Comparison of ENCODE assay signal across 12 mouse cellular contexts in the genomic region with DNA sequence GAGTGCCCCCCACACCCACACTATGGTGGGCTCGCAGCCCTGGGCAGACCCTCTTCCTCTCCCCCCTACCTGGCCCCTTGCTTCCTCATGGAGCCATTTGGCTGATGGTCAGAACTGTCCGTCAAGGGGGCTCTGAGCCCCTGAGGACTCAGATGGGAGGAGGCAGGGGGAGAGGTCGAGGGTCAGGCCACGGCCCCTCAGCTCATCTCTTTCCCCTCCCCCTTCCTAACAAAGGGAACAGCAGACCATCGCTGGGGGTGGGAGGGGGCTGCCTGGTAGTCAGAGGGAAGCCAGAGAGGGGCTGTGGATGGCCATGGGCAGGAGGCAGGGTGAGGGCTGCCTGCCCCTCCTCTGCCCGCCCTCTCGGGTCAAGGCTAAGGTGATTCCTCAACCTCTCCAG. TPM values are rescaled to one million over a fixed set of nuclear protein-coding genes. Genes with fewer than 3 reads are reported as not detected.
A peak's percentile ranks its signal among the peaks of the same experiment; 100 is the strongest.
DNase-seq lines count a peak whose midpoint lies in the region; ATAC-seq lines count a peak whose summit lies in the region.
"Had no signal": no experiment of that assay in that cellular context is flagged by ENCODE, and none has a peak within 500 bp of the region (broad histone marks: within the 10 kb centered on the region; RNA-seq: fewer than 3 reads in every experiment).

No protein-coding gene starts in this region.

- no peak for ATAC-seq in intestine, embryonic 14.5 days (replicated peaks; ENCODE audit: low FRiP score, low TSS enrichment, low read depth)
- no peak for ATAC-seq in intestine, embryonic 16.5 days
- no peak; the same call in 1 of the 2 replicates for ATAC-seq in forebrain, embryonic 13.5 days
- ATAC-seq in limb, embryonic 12.5 days (ENCODE audit: insufficient number of reproducible peaks, insufficient read depth, low FRiP score, low TSS enrichment, low read depth) = no peak
- ATAC-seq in neural tube, embryonic 13.5 days (ENCODE audit: low read depth) = peak; percentile 13; the same call in 1 of the 2 replicates
- ATAC-seq: Patski had no signal

- H3K27me3 ChIP-seq in intestine, embryonic 14.5 days (replicated peaks; ENCODE audit: control insufficient read depth, insufficient read depth, low read length) = 0 out of 2 replicates have a peak, but pooled peaks cover 6% of the 10 kb centered on the region
- H3K27me3 ChIP-seq in intestine, embryonic 16.5 days (replicated peaks; ENCODE audit: control insufficient read depth, insufficient read depth, low read length) = peaks cover 5% of the 10 kb centered on the region
- H3K27me3 ChIP-seq in forebrain, embryonic 13.5 days = peaks cover 4% of the 10 kb centered on the region; the same call in 1 of the 2 replicates
- H3K27me3 ChIP-seq in limb, embryonic 12.5 days = peaks cover 44% of the 10 kb centered on the region
- no peaks in the 10 kb centered on the region for H3K27me3 ChIP-seq in neural tube, embryonic 13.5 days

- H3K9ac ChIP-seq in intestine, embryonic 14.5 days (ENCODE audit: low read length) = no peak overlapping the region; the same call in 1 of the 2 replicates
- no peak overlapping the region for H3K9ac ChIP-seq in intestine, embryonic 16.5 days (ENCODE audit: low read depth, low read length)
- peak overlapping the region; percentile 56 for H3K9ac ChIP-seq in forebrain, embryonic 13.5 days
- peak overlapping the region; percentile 47 for H3K9ac ChIP-seq in limb, embryonic 12.5 days (replicated peaks)
- H3K9ac ChIP-seq in neural tube, embryonic 13.5 days = peak overlapping the region; percentile 74

- H3K4me1 ChIP-seq in intestine, embryonic 14.5 days (replicated peaks; ENCODE audit: control insufficient read depth, insufficient read depth, low read length) = peaks cover 36% of the 10 kb centered on the region
- peaks cover 41% of the 10 kb centered on the region for H3K4me1 ChIP-seq in intestine, embryonic 16.5 days (ENCODE audit: control insufficient read depth, insufficient read depth, low read length)
- H3K4me1 ChIP-seq in forebrain, embryonic 13.5 days = peaks cover 65% of the 10 kb centered on the region
- peaks cover 67% of the 10 kb centered on the region for H3K4me1 ChIP-seq in limb, embryonic 12.5 days (replicated peaks)
- peaks cover 67% of the 10 kb centered on the region for H3K4me1 ChIP-seq in neural tube, embryonic 13.5 days (replicated peaks)

- DNase-seq in intestine, embryonic 14.5 days (ENCODE audit: low spot score) = no peak
- DNase-seq in urinary bladder, adult 18-20 months (ENCODE audit: low spot score in 2 of 2) = no peak
- no peak for DNase-seq in left cerebral cortex, postnatal 36 days (ENCODE audit: low spot score in 2 of 2)
- DNase-seq in testis, postnatal 14 days (ENCODE audit: low spot score) = no peak
- DNase-seq: adrenal gland, postnatal 25 days; cerebellum, adult 9-10 months; kidney, postnatal 14 days had no signal

- peak overlapping the region; percentile 22 for H3K4me2 ChIP-seq in intestine, embryonic 14.5 days (ENCODE audit: low read length)
- H3K4me2 ChIP-seq in intestine, embryonic 16.5 days (ENCODE audit: low read depth, low read length) = no peak overlapping the region
- H3K4me2 ChIP-seq in forebrain, embryonic 13.5 days = peak overlapping the region; percentile 46
- peak overlapping the region; percentile 54 for H3K4me2 ChIP-seq in limb, embryonic 12.5 days
- H3K4me2 ChIP-seq in neural tube, embryonic 13.5 days = peak overlapping the region; percentile 47

- H3K36me3 ChIP-seq in intestine, embryonic 14.5 days (ENCODE audit: control insufficient read depth, insufficient read depth, low read length) = no peaks in the 10 kb centered on the region
- no peaks in the 10 kb centered on the region for H3K36me3 ChIP-seq in intestine, embryonic 16.5 days (ENCODE audit: control insufficient read depth, insufficient read depth, low read length)
- H3K36me3 ChIP-seq in forebrain, embryonic 13.5 days (ENCODE audit: poor library complexity, severe bottlenecking) = no peaks in the 10 kb centered on the region
- H3K36me3 ChIP-seq in limb, embryonic 12.5 days = no peaks in the 10 kb centered on the region
- H3K36me3 ChIP-seq in neural tube, embryonic 13.5 days = no peaks in the 10 kb centered on the region; the same call in 1 of the 2 replicates

- intact Hi-C loops in left cerebral cortex, postnatal 36 days (cut with DNase I) = no loop called here

- H3K9me3 ChIP-seq in intestine, embryonic 14.5 days (ENCODE audit: control insufficient read depth, low read length) = no peaks in the 10 kb centered on the region
- no peaks in the 10 kb centered on the region for H3K9me3 ChIP-seq in intestine, embryonic 16.5 days (ENCODE audit: control insufficient read depth, low read length)
- H3K9me3 ChIP-seq in forebrain, embryonic 13.5 days (replicated peaks) = no peaks in the 10 kb centered on the region
- no peaks in the 10 kb centered on the region for H3K9me3 ChIP-seq in limb, embryonic 12.5 days
- H3K9me3 ChIP-seq in neural tube, embryonic 13.5 days = no peaks in the 10 kb centered on the region

- 0 out of 2 replicates have a peak overlapping the region, but pooled peaks have one; percentile 1 for H3K27ac ChIP-seq in intestine, embryonic 14.5 days (ENCODE audit: low read depth)
- H3K27ac ChIP-seq in intestine, embryonic 16.5 days (ENCODE audit: low read length) = no peak overlapping the region
- H3K27ac ChIP-seq in forebrain, embryonic 13.5 days = peak overlapping the region; percentile 78
- H3K27ac ChIP-seq in limb, embryonic 12.5 days = peak overlapping the region; percentile 91
- H3K27ac ChIP-seq in neural tube, embryonic 13.5 days (replicated peaks) = peak overlapping the region; percentile 94

- no peak overlapping the region for H3K4me3 ChIP-seq in intestine, embryonic 14.5 days (ENCODE audit: low read depth, low read length)
- no peak overlapping the region for H3K4me3 ChIP-seq in intestine, embryonic 16.5 days (ENCODE audit: low read length)
- no peak overlapping the region for H3K4me3 ChIP-seq in forebrain, embryonic 13.5 days
- H3K4me3 ChIP-seq in limb, embryonic 12.5 days (replicated peaks) = peak overlapping the region; percentile 26; the same call in 1 of the 2 replicates
- 0 out of 2 replicates have a peak overlapping the region, but pooled peaks have one; percentile 8 for H3K4me3 ChIP-seq in neural tube, embryonic 13.5 days

- 3% methylated on average over 7 of the region's 7 CpGs for WGBS in intestine, embryonic 14.5 days
- 8% methylated on average over 7 of the region's 7 CpGs for WGBS in intestine, embryonic 16.5 days
- 2% methylated on average over 6 of the region's 7 CpGs for WGBS in forebrain, embryonic 13.5 days
- 2% methylated on average over 7 of the region's 7 CpGs for WGBS in limb, embryonic 12.5 days
- WGBS in neural tube, embryonic 13.5 days = 3% methylated on average over 7 of the region's 7 CpGs

RNA-seq across cellular contexts. Expression of gene Pou2f2, which starts 28.5 kb away (rescaled TPM):
- polyA plus RNA-seq in intestine, embryonic 14.5 days (2014; fragmentation: Nextera tagmentation; extraction: Ambion mirVana) = 2.1 and 2.2 TPM in 2 replicates
- polyA plus RNA-seq in intestine, embryonic 16.5 days (2015; fragmentation: Nextera tagmentation; extraction: Ambion mirVana) = 1.0 and 1.2 TPM in 2 replicates
- 21.9 and 22.2 TPM in 2 replicates for polyA plus RNA-seq in forebrain, embryonic 13.5 days (2015; fragmentation: Nextera tagmentation; extraction: Ambion mirVana)
- polyA plus RNA-seq in limb, embryonic 12.5 days (2016; fragmentation: Nextera tagmentation; extraction: Ambion mirVana) = 2.7 and 2.9 TPM in 2 replicates
- 28.0 and 29.4 TPM in 2 replicates for polyA plus RNA-seq in neural tube, embryonic 13.5 days (2015; fragmentation: Nextera tagmentation; extraction: Ambion mirVana)
- total RNA-seq in left cerebral cortex, postnatal 36 days (2021) = 10 to 100 TPM in 1 of 2 experiments, 1 to 10 TPM in 1; 8.4 to 15.4 TPM

Comparison
In these comparisons a context has a peak if more than half of its experiments do, and no peak if none do; other contexts are left out.
1. H3K4me3 ChIP-seq: peak in limb, embryonic 12.5 days (single experiment) and neural tube, embryonic 13.5 days (single experiment); none in intestine, embryonic 14.5 days (single experiment), intestine, embryonic 16.5 days (single experiment) and forebrain, embryonic 13.5 days (single experiment).
2. H3K9ac ChIP-seq: peak in forebrain, embryonic 13.5 days (single experiment), limb, embryonic 12.5 days (single experiment) and neural tube, embryonic 13.5 days (single experiment); none in intestine, embryonic 14.5 days (single experiment) and intestine, embryonic 16.5 days (single experiment).